16 mouse cellular contexts compared by ENCODE assay signal in genomic region chr16:50002456-50002788, GRCm38 (mm10).
"Had no signal": no experiment of that assay in that cellular context is flagged by ENCODE, and none has a peak within 500 bp of the region (broad histone marks: within the 10 kb centered on the region; RNA-seq: fewer than 3 reads in every experiment).

No protein-coding gene starts in this region.

- H3K4me2 ChIP-seq: kidney, embryonic 15.5 days; liver, embryonic 11.5 days; liver, embryonic 15.5 days; neural tube, embryonic 15.5 days had no signal

- ATAC-seq: lung, postnatal 0 days had no signal

- H3K9ac ChIP-seq: kidney, embryonic 15.5 days; liver, embryonic 15.5 days; neural tube, embryonic 15.5 days had no signal

- H3K4me1 ChIP-seq: kidney, embryonic 15.5 days; limb, embryonic 10.5 days; liver, embryonic 15.5 days; neural tube, embryonic 15.5 days had no signal

- H3K9me3 ChIP-seq: kidney, embryonic 15.5 days; limb, embryonic 10.5 days; liver, embryonic 15.5 days; megakaryocyte, embryonic 14.5 days; neural tube, embryonic 15.5 days had no signal

- H3K4me3 ChIP-seq: kidney, embryonic 15.5 days; left cerebral cortex, adult 2 months; limb, embryonic 10.5 days; liver, embryonic 15.5 days; megakaryocyte, embryonic 14.5 days; myocyte; neural tube, embryonic 15.5 days had no signal

- H3K27ac ChIP-seq: kidney, embryonic 15.5 days; left cerebral cortex, adult 2 months; limb, embryonic 10.5 days; liver, embryonic 15.5 days; neural tube, embryonic 15.5 days had no signal

- H3K36me3 ChIP-seq: kidney, embryonic 15.5 days; limb, embryonic 10.5 days; liver, embryonic 15.5 days; neural tube, embryonic 15.5 days had no signal

- H3K27me3 ChIP-seq: kidney, embryonic 15.5 days; liver, embryonic 15.5 days; neural tube, embryonic 15.5 days had no signal

- DNase-seq: kidney, adult 2 months; kidney, postnatal 25 days; lung, adult 2 months; lung, postnatal 36 days; right cerebral cortex, adult 18-20 months; right cerebral cortex, postnatal 25 days; thymus, postnatal 36 days had no signal
